Mouse (Mus musculus) liver, embryonic 15.5 days (tissue): ENCODE results near the gene Ddx4. TPM values are rescaled to one million over a fixed set of nuclear protein-coding genes. Genes with fewer than 3 reads are reported as not detected.
"Not testable (repeated sequence)": the region's sequence is repeated elsewhere in the genome, so short reads cannot be mapped to it uniquely, and the experiment has no call there.

Experiments used
- ATAC-seq: fragments of 200-750 bp; cut with Nextera tagmentation; 2 replicates; pipeline ENCODE4 v1.8.0; 2017; ENCODE audit warnings: moderate number of reproducible peaks, mild to moderate bottlenecking, moderate library complexity; ENCODE audit not compliant: insufficient read depth
- H3K27ac ChIP-seq: fragments of 300-500 bp; sonication (generic); replicated peaks from 2 replicates; pipeline ENCODE4 v1.5.1; 2015; ENCODE audit warnings: mild to moderate bottlenecking, inconsistent platforms
- H3K27me3 ChIP-seq: fragments of 300-500 bp; sonication (generic); 2 replicates; pipeline ENCODE4 v1.6.1; 2015; ENCODE audit warnings: mild to moderate bottlenecking, inconsistent platforms
- H3K36me3 ChIP-seq: fragments of 300-500 bp; sonication (generic); replicated peaks from 2 replicates; pipeline ENCODE4 v1.6.1; 2015; ENCODE audit warnings: moderate library complexity, mild to moderate bottlenecking, inconsistent platforms
- H3K4me1 ChIP-seq: fragments of 300-500 bp; sonication (generic); replicated peaks from 2 replicates; pipeline ENCODE4 v1.6.1; 2015; ENCODE audit warnings: inconsistent platforms
- H3K4me2 ChIP-seq: fragments of 300-500 bp; sonication (generic); 2 replicates; pipeline ENCODE4 v1.6.1; 2015; ENCODE audit warnings: moderate library complexity, mild to moderate bottlenecking, inconsistent platforms
- H3K4me3 ChIP-seq: fragments of 300-500 bp; sonication (generic); replicated peaks from 2 replicates; pipeline ENCODE4 v1.5.1; 2015; ENCODE audit warnings: mild to moderate bottlenecking, inconsistent platforms
- H3K9ac ChIP-seq: fragments of 300-500 bp; sonication (generic); 2 replicates; pipeline ENCODE4 v1.6.1; 2015; ENCODE audit warnings: moderate library complexity, mild to moderate bottlenecking, inconsistent platforms
- H3K9me3 ChIP-seq: fragments of 300-500 bp; sonication (generic); replicated peaks from 2 replicates; pipeline ENCODE4 v1.6.1; 2016; ENCODE audit warnings: inconsistent platforms
- WGBS: fragments of 180-500 bp; shearing (Covaris S2); methylation state at CpG from one replicate; pipeline ENCODE4 v1.1.7; 2015; ENCODE audit warnings: mixed read lengths; ENCODE audit not compliant: insufficient replicate concordance; 5-methylcytosine and 5-hydroxymethylcytosine counted together
- polyA plus RNA-seq: library from polyadenylated mRNA; unstranded; fragments of >200 nt; fragmentation: Nextera tagmentation; extraction: Ambion mirVana; gene quantifications from 2 replicates; pipeline ENCODE4 v1.2.1, GENCODE M21; 2015

The Ddx4 gene
- polyA plus RNA-seq, 1 experiment from 2014 or later, result 0.33 TPM

DNA sequence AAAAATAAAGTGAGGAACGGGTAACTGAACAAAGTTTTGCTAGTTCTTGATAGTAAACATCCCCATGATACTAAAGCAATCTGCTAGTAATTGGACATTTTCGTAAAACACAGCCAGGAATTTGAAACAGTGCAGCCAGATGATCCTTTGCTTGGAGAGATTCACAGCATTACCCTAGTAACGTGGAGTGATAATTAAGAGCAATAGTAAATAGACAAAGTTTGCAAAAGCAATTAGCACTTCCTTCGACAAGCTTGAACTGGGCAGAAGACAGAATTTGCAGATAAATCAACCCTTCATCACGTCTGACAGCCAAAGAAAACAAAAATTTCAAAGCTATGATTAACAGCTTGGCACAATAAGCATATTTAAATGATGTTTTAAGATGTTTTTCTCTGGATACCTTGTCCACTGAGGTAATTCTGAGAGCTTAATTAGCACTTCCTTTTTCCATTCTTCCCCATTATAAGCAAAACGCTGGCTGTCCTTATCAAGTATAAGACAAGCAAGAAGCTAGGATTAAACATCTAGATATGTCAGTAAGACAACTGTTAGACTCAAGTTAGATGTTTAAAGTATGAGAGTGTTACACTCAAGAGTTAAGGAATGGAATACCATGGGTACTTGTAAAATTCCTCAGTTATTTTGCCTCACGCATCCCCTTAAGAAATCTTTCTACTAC lies 67.6 kb downstream of the Ddx4 start:
- H3K4me1 ChIP-seq, result no peaks in the 10 kb centered on the region
- no peak overlapping the region for H3K4me2 ChIP-seq
- H3K4me3 ChIP-seq, result no peak overlapping the region
- no peak overlapping the region for H3K27ac ChIP-seq
- 48% methylated on average over 7 of the region's 7 CpGs for WGBS
- H3K27me3 ChIP-seq, result no peaks in the 10 kb centered on the region
- no peaks in the 10 kb centered on the region for H3K9me3 ChIP-seq
- H3K36me3 ChIP-seq, result no peaks in the 10 kb centered on the region
- no peak for ATAC-seq
- no peak overlapping the region for H3K9ac ChIP-seq

GRCm38 (mm10) chr13:112582291-112582690 lies 70.0 kb downstream of the Ddx4 start:
- H3K27ac ChIP-seq, result no peak overlapping the region
- H3K4me3 ChIP-seq, result no peak overlapping the region
- no peak for ATAC-seq
- no peak overlapping the region for H3K9ac ChIP-seq
- no peaks in the 10 kb centered on the region for H3K27me3 ChIP-seq
- no peaks in the 10 kb centered on the region for H3K36me3 ChIP-seq
- no peak overlapping the region for H3K4me2 ChIP-seq
- 0 out of 2 replicates have a peak, but pooled peaks cover 3% of the 10 kb centered on the region for H3K9me3 ChIP-seq
- H3K4me1 ChIP-seq, result no peaks in the 10 kb centered on the region
- WGBS, result 73% methylated on average over 8 of the region's 8 CpGs

GRCm38 (mm10) chr13:112581796-112582195 lies 70.5 kb downstream of the Ddx4 start:
- no peak overlapping the region for H3K9ac ChIP-seq
- no peak overlapping the region for H3K4me2 ChIP-seq
- H3K27me3 ChIP-seq, result no peaks in the 10 kb centered on the region
- WGBS, result 70% methylated on average over 3 of the region's 3 CpGs
- no peak overlapping the region for H3K4me3 ChIP-seq
- H3K27ac ChIP-seq, result no peak overlapping the region
- 0 out of 2 replicates have a peak, but pooled peaks cover 3% of the 10 kb centered on the region for H3K9me3 ChIP-seq
- no peaks in the 10 kb centered on the region for H3K36me3 ChIP-seq
- H3K4me1 ChIP-seq, result no peaks in the 10 kb centered on the region
- ATAC-seq, result no peak

DNA sequence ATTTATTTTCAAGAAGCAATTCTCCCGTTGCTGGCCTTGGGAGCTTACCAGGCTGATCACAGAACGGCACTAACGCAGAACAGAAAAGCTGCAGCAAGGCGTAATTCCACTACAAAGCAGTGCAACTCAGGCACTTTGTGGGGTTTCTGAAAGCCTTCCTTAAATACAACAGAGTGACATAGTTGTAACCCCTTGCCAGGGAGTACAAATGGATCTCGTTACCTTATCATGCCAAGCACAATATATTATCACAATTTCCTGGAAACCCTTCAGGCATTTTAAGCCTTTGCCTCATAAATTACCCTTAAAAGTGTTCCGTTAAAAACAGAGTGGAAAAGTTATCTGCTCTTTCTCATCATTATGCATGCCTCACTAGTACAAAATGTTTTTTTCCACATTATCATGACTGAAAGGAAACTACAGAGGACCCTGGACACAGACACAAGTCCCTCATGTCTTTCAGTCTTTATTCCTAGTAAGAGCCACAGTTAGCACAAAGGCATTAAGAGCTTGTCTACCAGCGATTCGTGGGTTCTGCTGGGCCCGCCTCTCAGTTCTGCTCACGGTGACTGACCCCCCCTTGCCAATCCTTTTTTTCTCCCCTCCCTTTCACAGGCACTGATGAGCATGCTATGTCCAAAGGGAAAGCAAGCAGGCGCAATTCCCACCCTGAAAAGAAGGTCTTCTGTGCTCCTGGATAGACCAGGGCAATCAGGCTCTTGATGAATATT lies 71.5 kb downstream of the Ddx4 start:
- Histone ChIP-seq H3K4me1 (no peaks in the 10 kb centered on the region), H3K9ac (no peak overlapping the region), H3K4me2 (no peak overlapping the region), H3K4me3 (no peak overlapping the region), H3K9me3 (0 out of 2 replicates have a peak, but pooled peaks cover 3% of the 10 kb centered on the region), H3K27me3 (no peaks in the 10 kb centered on the region), H3K36me3 (no peaks in the 10 kb centered on the region), H3K27ac (no peak overlapping the region)
- 47% methylated on average over 11 of the region's 11 CpGs for WGBS
- ATAC-seq, result no peak

GRCm38 (mm10) chr13:112578041-112578440 lies 74.2 kb downstream of the Ddx4 start:
- WGBS, result 69% methylated on average over 11 of the region's 11 CpGs
- H3K4me2 ChIP-seq, H3K4me3 ChIP-seq, H3K9me3 ChIP-seq, ATAC-seq, H3K27ac ChIP-seq, H3K27me3 ChIP-seq, H3K4me1 ChIP-seq, H3K9ac ChIP-seq, H3K36me3 ChIP-seq: not testable (repeated sequence)

GRCm38 (mm10) chr13:112573800-112574199 lies 78.5 kb downstream of the Ddx4 start:
- ATAC-seq, result no peak
- no peak overlapping the region for H3K9ac ChIP-seq
- H3K4me1 ChIP-seq, result no peaks in the 10 kb centered on the region

GRCm38 (mm10) chr13:112570768-112571167 lies 81.5 kb downstream of the Ddx4 start:
- ATAC-seq, result no peak
- no peak overlapping the region for H3K27ac ChIP-seq
- H3K4me3 ChIP-seq, result no peak overlapping the region
- no peaks in the 10 kb centered on the region for H3K4me1 ChIP-seq
- 67% methylated on average over 5 of the region's 5 CpGs for WGBS
- H3K4me2 ChIP-seq, result no peak overlapping the region
- H3K9ac ChIP-seq, result no peak overlapping the region
- H3K9me3 ChIP-seq, result no peaks in the 10 kb centered on the region
- no peaks in the 10 kb centered on the region for H3K27me3 ChIP-seq
- no peaks in the 10 kb centered on the region for H3K36me3 ChIP-seq

More at GRCm38 (mm10) chr13:112573800-112574199, 78.5 kb downstream of the Ddx4 start:
- no peak overlapping the region for H3K4me2 ChIP-seq
- H3K27me3 ChIP-seq, result no peaks in the 10 kb centered on the region
- H3K36me3 ChIP-seq, result no peaks in the 10 kb centered on the region
- H3K9me3 ChIP-seq, result 0 out of 2 replicates have a peak, but pooled peaks cover 3% of the 10 kb centered on the region
- H3K4me3 ChIP-seq, result no peak overlapping the region
- H3K27ac ChIP-seq, result no peak overlapping the region

DNA sequence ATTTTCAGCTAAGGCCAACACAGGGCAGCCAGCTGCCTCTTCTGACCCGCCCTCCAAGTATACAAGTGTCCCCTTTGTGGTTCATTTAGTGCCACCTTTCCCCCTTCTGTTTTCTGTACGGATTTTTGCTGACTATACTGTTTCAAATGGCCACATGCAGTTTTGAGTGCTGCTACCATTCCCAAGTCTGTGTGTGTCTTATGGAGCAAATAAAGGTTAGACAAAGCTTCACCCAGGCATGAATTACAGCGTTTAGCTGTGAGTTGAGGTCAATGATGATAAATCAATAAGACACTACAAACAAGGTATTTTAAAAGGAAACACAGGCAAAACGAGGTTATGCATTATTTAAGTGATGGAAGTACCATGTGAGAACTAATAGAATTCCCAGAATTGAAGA lies 82.7 kb downstream of the Ddx4 start:
- no peak for ATAC-seq
- Histone ChIP-seq H3K36me3 (no peaks in the 10 kb centered on the region), H3K27ac (no peak overlapping the region), H3K9me3 (no peaks in the 10 kb centered on the region), H3K4me1 (no peaks in the 10 kb centered on the region), H3K9ac (no peak overlapping the region), H3K4me3 (no peak overlapping the region), H3K27me3 (no peaks in the 10 kb centered on the region), H3K4me2 (no peak overlapping the region)
- 42% methylated on average over 4 of the region's 4 CpGs for WGBS

DNA sequence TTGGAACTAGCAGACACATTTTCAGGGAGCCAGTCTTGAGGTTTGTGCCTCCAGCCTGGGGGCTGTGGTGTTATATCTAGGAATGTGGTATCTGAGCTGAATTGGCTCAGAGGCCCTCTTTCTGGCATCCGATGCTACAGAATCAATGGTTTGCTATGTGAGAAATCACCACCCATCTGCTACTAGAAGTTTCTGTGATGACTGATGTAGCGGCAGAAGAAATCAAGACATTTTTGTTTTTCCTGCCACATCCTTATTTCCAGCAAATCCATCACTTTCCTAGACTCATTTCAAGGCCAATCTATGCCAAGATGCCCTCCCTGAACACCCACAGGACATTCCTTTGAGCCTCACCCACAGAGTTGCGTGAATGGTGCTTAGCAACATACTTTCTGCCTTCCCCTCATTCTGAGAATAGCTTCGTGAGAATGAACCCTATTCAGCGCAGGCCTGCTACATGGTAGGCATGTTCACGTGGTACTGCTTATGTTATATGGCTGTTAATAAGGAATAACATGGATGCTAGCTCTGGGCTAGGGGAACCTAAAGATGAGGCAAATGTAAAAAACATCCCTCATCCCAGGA lies 91.6 kb downstream of the Ddx4 start:
- no peak overlapping the region for H3K4me3 ChIP-seq
- no peak overlapping the region for H3K27ac ChIP-seq
- no peaks in the 10 kb centered on the region for H3K4me1 ChIP-seq
- H3K4me2 ChIP-seq, result no peak overlapping the region
- no peaks in the 10 kb centered on the region for H3K27me3 ChIP-seq
- ATAC-seq, result no peak
- H3K36me3 ChIP-seq, result no peaks in the 10 kb centered on the region
- H3K9me3 ChIP-seq, result no peaks in the 10 kb centered on the region
- no peak overlapping the region for H3K9ac ChIP-seq
- WGBS, result 75% methylated on average over 6 of the region's 6 CpGs

DNA sequence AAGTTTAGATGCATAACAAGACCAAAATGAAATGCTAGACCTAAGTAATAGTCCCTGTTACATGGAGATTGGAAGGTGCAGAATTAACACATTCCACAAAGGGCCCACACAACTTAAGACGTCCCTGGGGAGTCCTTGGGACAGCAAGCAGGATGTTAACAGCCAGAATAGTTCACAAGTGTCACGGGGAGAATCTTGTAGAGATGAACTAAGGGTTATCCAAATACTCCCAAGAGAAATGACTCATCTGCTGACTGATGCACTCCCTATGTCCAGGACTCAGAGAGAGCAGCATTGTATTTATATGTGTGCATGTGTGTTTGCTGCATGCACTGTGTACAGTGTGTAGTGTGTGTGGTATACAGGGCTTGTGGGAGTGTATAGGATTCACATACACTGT lies 95.8 kb downstream of the Ddx4 start:
- Histone ChIP-seq H3K36me3 (no peaks in the 10 kb centered on the region), H3K4me2 (no peak overlapping the region), H3K4me3 (no peak overlapping the region), H3K4me1 (no peaks in the 10 kb centered on the region), H3K9ac (no peak overlapping the region), H3K27ac (no peak overlapping the region), H3K9me3 (no peaks in the 10 kb centered on the region), H3K27me3 (no peaks in the 10 kb centered on the region)
- 35% methylated on average over 2 of the region's 2 CpGs for WGBS
- ATAC-seq, result no peak

DNA sequence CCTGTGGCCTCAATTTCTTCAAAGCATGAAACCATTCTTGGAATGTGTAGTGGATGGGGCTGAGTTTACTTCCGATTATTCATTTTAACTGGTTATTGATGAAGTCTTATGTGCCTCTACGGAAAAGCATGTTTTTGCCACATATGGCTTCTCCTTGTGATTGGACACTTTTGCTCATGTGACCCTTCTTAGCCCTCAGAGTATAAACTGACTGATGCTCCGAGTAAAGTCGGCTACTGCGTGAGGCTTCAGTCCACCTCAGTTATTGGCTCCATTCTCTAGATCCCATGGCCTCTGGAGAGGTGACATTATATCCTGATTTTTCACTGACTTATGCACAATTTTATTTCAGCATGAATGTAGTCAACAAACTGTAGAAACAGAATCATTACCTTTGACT lies 99.0 kb downstream of the Ddx4 start:
- WGBS, result 75% methylated on average over 5 of the region's 5 CpGs

More for the DNA sequence above, 99.0 kb downstream of the Ddx4 start:
- H3K4me2 ChIP-seq, result no peak overlapping the region
- H3K9me3 ChIP-seq, result no peaks in the 10 kb centered on the region
- H3K36me3 ChIP-seq, result no peaks in the 10 kb centered on the region
- no peaks in the 10 kb centered on the region for H3K4me1 ChIP-seq
- no peak for ATAC-seq
- H3K9ac ChIP-seq, result no peak overlapping the region
- no peak overlapping the region for H3K27ac ChIP-seq
- H3K27me3 ChIP-seq, result no peaks in the 10 kb centered on the region
- no peak overlapping the region for H3K4me3 ChIP-seq
